Mouse (Mus musculus): Measurements from ENCODE around the gene Pde4dip. TPM values are rescaled to one million over a fixed set of nuclear protein-coding genes. Genes with fewer than 3 reads are reported as not detected.

Pde4dip gene
- polyA plus RNA-seq (2016; fragmentation: Nextera tagmentation; extraction: Ambion mirVana), result 50.7 and 54.9 TPM in 2 replicates

DNA sequence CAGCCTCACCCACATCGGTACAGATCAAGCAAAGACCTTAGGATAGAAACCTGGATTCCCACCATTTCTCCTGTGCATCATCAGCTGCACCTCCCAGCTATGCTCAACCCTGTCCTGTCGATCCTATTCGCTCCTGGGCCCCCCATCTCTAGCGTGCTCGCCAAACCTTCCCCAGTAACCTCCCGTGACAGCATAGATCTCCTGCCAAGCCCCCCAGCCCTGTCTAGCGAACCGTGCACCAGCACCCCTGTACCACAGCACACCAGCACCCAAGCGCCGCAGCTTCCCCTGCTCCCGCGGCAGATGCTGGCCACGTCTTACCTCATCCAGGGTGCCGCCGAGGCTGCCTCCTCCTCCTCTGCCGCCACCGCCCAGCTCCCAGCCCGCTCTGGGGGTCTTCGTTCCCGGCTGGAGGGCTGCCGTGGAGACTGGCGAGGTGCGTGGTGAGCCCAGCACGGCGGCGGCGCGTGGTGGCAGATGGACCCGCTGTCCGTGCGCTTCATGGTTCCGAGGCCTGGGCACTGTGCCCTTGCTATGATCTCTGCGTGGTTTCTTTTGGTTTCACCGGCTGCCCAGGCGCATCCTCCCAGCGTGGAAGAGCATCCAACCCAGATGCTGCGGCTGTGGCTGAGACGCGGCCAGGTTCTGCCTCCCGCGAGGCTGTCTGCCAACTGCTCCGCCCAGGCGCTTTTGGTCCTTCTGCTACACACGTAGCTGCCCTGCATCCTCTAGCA lies at the start of gene Pde4dip:
Pde4dip (minus strand) TSS at position 540 of the 734 bp plus-strand sequence.
- no peak within 1 kb of the TSS for H3K27ac ChIP-seq

GRCm38 (mm10) chr3:97937945-97938266 lies 49.4 kb upstream of the Pde4dip start:
- WGBS, result 39% methylated on average over 6 of the region's 6 CpGs
- H3K4me2 ChIP-seq (replicated peaks), result no peak overlapping the region
- peaks cover 3% of the 10 kb centered on the region; the same call in 1 of the 2 replicates for H3K27me3 ChIP-seq
- no peak overlapping the region for H3K9ac ChIP-seq
- no peak overlapping the region for H3K4me3 ChIP-seq
- H3K36me3 ChIP-seq, result no peaks in the 10 kb centered on the region
- H3K4me1 ChIP-seq, result peaks cover 59% of the 10 kb centered on the region
- H3K9me3 ChIP-seq (replicated peaks), result no peaks in the 10 kb centered on the region
- H3K27ac ChIP-seq, result no peak overlapping the region
- ATAC-seq (ENCODE audit: low FRiP score), result no peak

More for the DNA sequence above, at the start of gene Pde4dip:
- peak; percentile 85 for ATAC-seq (ENCODE audit: low FRiP score)
- Histone ChIP-seq H3K36me3 (no peaks in the 10 kb centered on the region), H3K4me2 (replicated peaks) (peak within 1 kb of the TSS; percentile 92), H3K27me3 (peaks cover 34% of the 10 kb centered on the region), H3K4me3 (peak within 1 kb of the TSS; percentile 53), H3K9me3 (replicated peaks) (no peaks in the 10 kb centered on the region), H3K9ac (peak within 1 kb of the TSS; percentile 72), H3K4me1 (peaks cover 11% of the 10 kb centered on the region)
- 2% methylated on average over 43 of the region's 44 CpGs for WGBS

GRCm38 (mm10) chr3:97937068-97937944 lies 48.8 kb upstream of the Pde4dip start:
- Histone ChIP-seq H3K36me3 (no peaks in the 10 kb centered on the region), H3K4me2 (replicated peaks) (no peak overlapping the region), H3K9me3 (replicated peaks) (no peaks in the 10 kb centered on the region), H3K9ac (no peak overlapping the region), H3K4me3 (no peak overlapping the region), H3K27me3 (peaks cover 6% of the 10 kb centered on the region; the same call in 1 of the 2 replicates), H3K27ac (no peak overlapping the region), H3K4me1 (peaks cover 59% of the 10 kb centered on the region)
- ATAC-seq (ENCODE audit: low FRiP score), result no peak
- 42% methylated on average over 17 of the region's 17 CpGs for WGBS

GRCm38 (mm10) chr3:97934331-97935300 lies 46.1 kb upstream of the Pde4dip start:
- no peak overlapping the region for H3K27ac ChIP-seq
- H3K27me3 ChIP-seq, result peaks cover 10% of the 10 kb centered on the region; the same call in 1 of the 2 replicates
- H3K9me3 ChIP-seq (replicated peaks), result no peaks in the 10 kb centered on the region
- WGBS, result 79% methylated on average over 6 of the region's 6 CpGs
- H3K36me3 ChIP-seq, result no peaks in the 10 kb centered on the region
- peaks cover 44% of the 10 kb centered on the region for H3K4me1 ChIP-seq
- H3K4me2 ChIP-seq (replicated peaks), result no peak overlapping the region
- no peak overlapping the region for H3K9ac ChIP-seq
- no peak overlapping the region for H3K4me3 ChIP-seq
- ATAC-seq (ENCODE audit: low FRiP score), result no peak

DNA sequence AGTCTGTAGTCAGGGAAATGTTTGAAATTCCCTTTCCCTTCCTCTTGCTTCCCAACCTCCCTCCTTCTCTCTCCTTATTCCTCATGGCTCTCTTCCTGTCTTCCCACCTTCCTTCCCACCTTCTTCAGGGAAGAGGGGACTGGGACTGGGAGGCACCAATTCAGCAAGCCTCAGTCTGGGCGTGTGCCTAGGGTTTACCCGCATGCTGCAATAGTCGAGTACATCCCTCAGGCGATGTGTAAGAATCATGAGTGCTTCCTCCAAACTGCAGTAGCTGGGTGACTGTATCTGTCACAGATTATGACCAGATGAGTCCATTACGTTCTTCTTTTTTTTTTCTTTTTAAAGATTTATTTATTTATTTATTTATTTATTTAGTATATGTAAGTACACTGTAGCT lies 45.3 kb upstream of the Pde4dip start:
- H3K9me3 ChIP-seq (replicated peaks), result no peaks in the 10 kb centered on the region
- 76% methylated on average over 5 of the region's 5 CpGs for WGBS
- no peak overlapping the region for H3K4me2 ChIP-seq (replicated peaks)
- peaks cover 10% of the 10 kb centered on the region; the same call in 1 of the 2 replicates for H3K27me3 ChIP-seq
- H3K27ac ChIP-seq, result no peak overlapping the region
- no peak for ATAC-seq (ENCODE audit: low FRiP score)
- no peak overlapping the region for H3K9ac ChIP-seq
- no peak overlapping the region for H3K4me3 ChIP-seq
- H3K4me1 ChIP-seq, result peaks cover 36% of the 10 kb centered on the region
- H3K36me3 ChIP-seq, result no peaks in the 10 kb centered on the region

DNA sequence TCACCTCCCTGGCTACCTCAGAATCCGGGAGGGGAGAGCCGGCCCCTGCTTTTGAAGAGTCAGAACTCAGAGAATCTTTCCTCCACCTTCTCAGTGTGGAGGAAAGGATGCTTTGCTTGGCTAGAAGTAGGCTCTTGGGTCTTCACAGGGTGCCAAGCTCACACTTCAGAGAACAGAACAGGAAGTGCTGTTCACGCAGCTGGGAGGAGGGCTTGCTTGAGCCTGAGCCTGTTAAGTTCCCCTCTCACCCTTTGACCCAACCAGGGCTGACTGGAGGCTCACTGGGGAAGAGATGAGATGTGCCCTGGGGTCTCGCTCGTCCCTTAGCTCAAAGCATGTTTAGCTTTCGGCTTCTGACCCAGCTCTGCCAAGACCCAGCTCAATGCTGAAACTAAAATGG lies 44.7 kb upstream of the Pde4dip start:
- Histone ChIP-seq H3K4me3 (no peak overlapping the region), H3K36me3 (no peaks in the 10 kb centered on the region), H3K9me3 (replicated peaks) (no peaks in the 10 kb centered on the region), H3K9ac (no peak overlapping the region), H3K4me2 (replicated peaks) (no peak overlapping the region), H3K27ac (no peak overlapping the region), H3K27me3 (peaks cover 10% of the 10 kb centered on the region; the same call in 1 of the 2 replicates), H3K4me1 (peaks cover 33% of the 10 kb centered on the region)
- ATAC-seq (ENCODE audit: low FRiP score), result no peak
- WGBS, result 21% methylated on average over 6 of the region's 6 CpGs

DNA sequence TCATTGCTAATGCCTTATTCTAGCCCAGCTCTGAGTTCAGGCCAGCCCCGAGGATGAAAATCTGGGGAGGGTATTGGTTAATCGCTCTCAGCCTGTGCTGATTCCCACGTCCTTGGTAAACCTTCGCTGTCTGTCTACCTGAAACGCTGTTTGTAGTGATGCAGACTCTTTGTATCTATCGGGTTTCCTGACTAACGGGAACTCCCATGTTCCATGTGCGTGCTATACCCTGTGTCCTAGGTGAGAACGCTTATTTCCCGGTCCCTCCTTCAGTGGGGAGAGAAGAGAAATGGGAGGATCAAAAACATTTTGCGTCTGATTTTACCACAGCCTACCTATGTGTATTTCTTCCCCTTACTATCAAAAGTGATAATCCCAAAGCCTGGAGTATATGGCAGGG lies 44.3 kb upstream of the Pde4dip start:
- Histone ChIP-seq H3K27ac (no peak overlapping the region), H3K4me2 (replicated peaks) (no peak overlapping the region), H3K4me1 (peaks cover 29% of the 10 kb centered on the region), H3K9me3 (replicated peaks) (no peaks in the 10 kb centered on the region), H3K4me3 (no peak overlapping the region), H3K36me3 (no peaks in the 10 kb centered on the region), H3K27me3 (peaks cover 10% of the 10 kb centered on the region; the same call in 1 of the 2 replicates), H3K9ac (no peak overlapping the region)
- no peak for ATAC-seq (ENCODE audit: low FRiP score)
- WGBS, result 49% methylated on average over 11 of the region's 11 CpGs

DNA sequence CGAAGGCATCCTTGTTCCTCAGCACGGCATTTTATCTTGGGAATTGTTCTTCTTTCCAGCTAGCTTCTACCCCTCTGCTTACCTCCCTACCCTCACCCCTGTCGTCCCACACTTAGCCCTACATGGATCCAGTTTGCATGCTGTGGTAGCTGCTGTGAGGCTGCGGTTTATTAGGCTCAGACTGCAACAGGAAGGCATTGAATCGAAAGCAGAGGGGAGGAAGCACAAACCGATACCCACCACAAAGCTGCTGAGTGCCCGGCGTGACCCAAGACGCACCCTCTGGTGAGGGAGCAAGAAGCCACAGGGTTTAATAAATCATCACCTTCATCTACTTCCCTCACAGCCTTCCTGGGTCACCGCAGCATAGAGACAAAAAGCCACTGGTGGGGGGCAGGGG lies 43.6 kb upstream of the Pde4dip start:
- no peak for ATAC-seq (ENCODE audit: low FRiP score)
- no peaks in the 10 kb centered on the region for H3K9me3 ChIP-seq (replicated peaks)
- H3K36me3 ChIP-seq, result no peaks in the 10 kb centered on the region
- 14% methylated on average over 10 of the region's 10 CpGs for WGBS
- peak overlapping the region; percentile 30; the same call in 1 of the 2 replicates for H3K4me2 ChIP-seq (replicated peaks)
- peaks cover 10% of the 10 kb centered on the region; the same call in 1 of the 2 replicates for H3K27me3 ChIP-seq
- H3K9ac ChIP-seq, result peak overlapping the region; percentile 42
- peaks cover 22% of the 10 kb centered on the region for H3K4me1 ChIP-seq
- H3K4me3 ChIP-seq, result no peak overlapping the region
- no peak overlapping the region for H3K27ac ChIP-seq

DNA sequence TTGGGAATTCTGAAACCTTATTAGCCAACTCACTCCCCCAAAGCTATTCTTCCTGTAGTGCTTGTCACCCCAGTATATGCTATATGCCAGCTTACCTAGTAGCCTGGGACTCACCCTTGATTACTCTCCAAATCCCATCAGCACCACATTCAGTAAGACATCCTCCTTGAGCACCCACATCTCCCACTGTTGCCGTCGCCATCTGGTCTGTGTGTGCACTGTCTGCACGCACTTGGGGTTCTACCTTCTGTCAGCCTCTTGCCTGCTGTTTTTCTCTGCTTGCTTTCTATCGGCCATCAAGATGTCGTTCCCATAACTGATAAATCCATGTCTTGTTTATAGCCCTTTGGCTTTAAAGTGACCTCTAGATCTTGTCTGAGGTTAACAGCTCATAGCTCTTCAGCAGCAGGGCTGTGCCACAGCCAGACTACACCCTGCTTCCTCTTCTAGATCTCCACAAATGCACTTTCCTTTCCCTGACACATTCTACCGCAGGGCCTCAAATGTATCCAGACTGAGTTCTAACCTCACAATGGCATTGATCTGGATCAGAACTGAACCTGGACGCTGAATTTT lies 42.9 kb upstream of the Pde4dip start:
- H3K4me3 ChIP-seq, result no peak overlapping the region
- H3K27ac ChIP-seq, result no peak overlapping the region
- peaks cover 19% of the 10 kb centered on the region for H3K4me1 ChIP-seq
- H3K4me2 ChIP-seq (replicated peaks), result no peak overlapping the region
- H3K9ac ChIP-seq, result no peak overlapping the region
- no peaks in the 10 kb centered on the region for H3K9me3 ChIP-seq (replicated peaks)
- H3K27me3 ChIP-seq, result peaks cover 10% of the 10 kb centered on the region; the same call in 1 of the 2 replicates
- WGBS, result 81% methylated on average over 7 of the region's 7 CpGs
- ATAC-seq (ENCODE audit: low FRiP score), result no peak
- H3K36me3 ChIP-seq, result no peaks in the 10 kb centered on the region

- no peak overlapping the region for H3K4me2 ChIP-seq (replicated peaks)
- H3K4me3 ChIP-seq, result no peak overlapping the region
- H3K27me3 ChIP-seq, result peaks cover 10% of the 10 kb centered on the region; the same call in 1 of the 2 replicates
- ATAC-seq (ENCODE audit: low FRiP score), result no peak
- H3K36me3 ChIP-seq, result no peaks in the 10 kb centered on the region
- no peaks in the 10 kb centered on the region for H3K9me3 ChIP-seq (replicated peaks)
- H3K9ac ChIP-seq, result no peak overlapping the region
- no peak overlapping the region for H3K27ac ChIP-seq
- peaks cover 19% of the 10 kb centered on the region for H3K4me1 ChIP-seq
- 68% methylated on average over 8 of the region's 8 CpGs for WGBS
Measured at GRCm38 (mm10) chr3:97930787-97931158, 42.3 kb upstream of the Pde4dip start.

DNA sequence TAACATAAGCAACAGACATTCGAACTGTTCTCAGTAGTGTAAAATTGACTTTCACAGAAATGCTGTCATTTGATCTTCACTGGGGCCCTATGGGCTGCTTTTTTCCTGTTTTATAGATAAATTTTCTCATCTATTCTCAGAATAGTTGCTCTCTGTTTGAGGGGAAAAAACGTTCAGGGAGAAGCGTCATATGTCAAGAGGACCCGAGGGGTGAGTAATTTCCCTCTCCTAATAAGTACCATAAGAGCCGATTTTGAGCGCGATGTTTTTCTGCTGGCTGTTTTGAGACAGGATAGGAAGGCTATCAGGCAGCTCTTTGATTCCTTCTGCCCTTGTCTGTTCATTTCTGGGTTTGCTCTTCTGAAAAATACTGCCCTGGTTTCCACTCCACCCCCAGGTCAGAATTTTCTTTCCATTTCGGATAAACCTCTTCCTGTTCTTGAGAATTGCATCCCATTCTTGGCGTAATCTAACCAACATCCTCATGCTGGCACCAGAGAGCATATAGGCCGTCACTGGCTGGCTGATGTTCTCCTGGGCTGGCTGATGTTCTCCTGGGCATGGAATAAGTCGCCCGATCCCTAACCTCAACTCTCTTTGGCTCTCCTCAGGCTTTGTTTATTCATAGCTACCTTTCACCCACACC lies 41.8 kb upstream of the Pde4dip start:
- Histone ChIP-seq H3K9ac (no peak overlapping the region), H3K27me3 (peaks cover 10% of the 10 kb centered on the region; the same call in 1 of the 2 replicates)
- WGBS, result 63% methylated on average over 12 of the region's 12 CpGs

More for the DNA sequence above, 41.8 kb upstream of the Pde4dip start:
- H3K9me3 ChIP-seq (replicated peaks), result no peaks in the 10 kb centered on the region
- ATAC-seq (ENCODE audit: low FRiP score), result no peak
- no peak overlapping the region for H3K4me3 ChIP-seq
- no peaks in the 10 kb centered on the region for H3K36me3 ChIP-seq
- peaks cover 19% of the 10 kb centered on the region for H3K4me1 ChIP-seq
- no peak overlapping the region for H3K27ac ChIP-seq
- no peak overlapping the region for H3K4me2 ChIP-seq (replicated peaks)

Measured in hindbrain, embryonic 12.5 days (tissue).